Mouse (Mus musculus) stomach, postnatal 0 days (tissue): ENCODE measurements around the gene Stra8.

ENCODE experiments used
- CTCF ChIP-seq: IDR thresholded peaks from 2 replicates; pipeline ENCODE4 v1.5.1; 2016; ENCODE audit warnings: antibody characterized with exemption, low read depth, mild to moderate bottlenecking, moderate library complexity
- EP300 ChIP-seq: optimal IDR thresholded peaks from 2 replicates; pipeline ENCODE3; 2016; ENCODE audit warnings: antibody characterized with exemption

DNA sequence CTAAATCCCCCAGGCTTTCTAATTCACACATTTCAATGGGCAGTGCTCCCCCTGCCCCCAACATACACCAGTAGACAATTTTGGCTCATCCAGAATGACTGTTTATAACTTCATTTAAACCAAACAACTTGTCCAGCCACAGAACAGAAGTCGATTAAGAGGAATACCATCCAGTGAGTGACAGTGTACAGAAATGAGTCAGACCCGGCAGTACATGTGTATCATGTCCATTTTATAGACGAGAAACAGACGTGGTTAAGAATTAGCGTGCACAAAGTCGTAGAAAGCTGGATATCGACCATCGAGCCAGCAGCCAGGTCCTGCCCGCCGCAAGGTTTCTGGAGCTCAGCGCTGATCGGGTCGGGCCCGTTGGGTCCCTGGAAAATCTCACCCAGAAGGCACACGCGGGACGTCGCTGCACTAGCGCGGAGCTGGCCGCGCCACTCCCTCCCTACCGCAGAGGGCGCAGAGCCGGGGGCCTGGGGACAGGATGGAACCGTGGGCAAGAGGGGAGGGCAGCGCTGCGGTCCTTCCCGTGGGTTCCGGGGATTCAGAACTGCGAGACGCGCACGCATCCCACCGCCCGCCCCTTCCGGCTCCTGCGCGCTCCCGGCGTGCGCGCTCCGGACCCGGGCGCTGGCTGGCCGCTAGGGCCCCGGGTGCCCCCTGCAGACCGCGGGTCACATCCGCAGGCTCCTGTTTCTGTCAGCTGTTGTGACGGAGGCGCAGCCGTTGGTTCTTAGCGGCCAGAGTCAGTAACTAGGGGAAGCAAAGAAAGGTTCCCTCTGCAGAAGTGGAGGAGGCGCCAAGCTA lies 42.2 kb upstream of the Stra8 start, which contains the start of gene Cyren:
- TF ChIP-seq EP300 (peak; percentile 5), CTCF (peak; percentile 72)
